Mouse (Mus musculus): ENCODE results near the gene Wdr26. TPM values are rescaled to one million over a fixed set of nuclear protein-coding genes. Genes with fewer than 3 reads are reported as not detected.

The Wdr26 gene
- polyA plus RNA-seq, 1 experiment = 57.4 TPM

DNA sequence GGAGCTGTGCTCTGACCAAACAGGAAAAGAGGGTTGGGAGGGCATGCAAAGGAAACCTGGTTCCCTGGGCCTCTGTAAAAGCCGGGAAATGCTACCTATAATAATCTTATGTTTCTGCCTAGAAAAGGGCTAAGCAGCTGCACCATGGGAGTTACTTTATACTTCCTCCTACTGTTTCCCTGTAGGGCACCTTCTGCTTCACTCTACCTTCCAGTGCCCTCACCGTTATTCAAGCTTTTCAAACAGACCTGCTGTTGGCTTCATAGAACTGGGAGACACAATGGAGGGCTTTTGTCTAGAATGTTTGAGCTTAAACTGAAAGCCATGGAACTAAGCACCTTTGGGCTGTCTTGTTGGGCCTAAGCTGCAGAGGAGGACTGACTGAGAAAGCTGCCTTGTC is 44.0 kb downstream of the Wdr26 start:
- DNase-seq (ENCODE audit: low spot score) = no peak

DNA sequence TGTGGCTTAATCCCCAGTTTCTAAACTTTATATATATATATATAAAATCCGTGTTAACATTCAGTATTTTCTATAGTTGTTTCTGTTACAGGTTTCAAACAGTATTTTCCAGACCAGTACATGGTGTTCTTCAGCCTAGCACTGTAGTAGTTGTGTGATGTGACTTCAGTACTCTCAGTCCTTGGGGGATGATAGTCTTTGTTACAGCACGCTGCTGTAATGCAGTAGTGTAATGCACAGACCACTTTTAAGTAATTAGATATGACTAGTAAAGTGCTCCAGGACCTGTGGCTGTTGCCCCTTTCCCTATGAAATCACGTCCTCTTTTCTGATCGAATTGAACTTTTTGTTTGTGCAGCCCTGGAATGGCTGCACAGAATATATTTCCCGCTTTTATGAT is 60.3 kb downstream of the Wdr26 start:
- no peak for DNase-seq (ENCODE audit: low spot score)

DNA sequence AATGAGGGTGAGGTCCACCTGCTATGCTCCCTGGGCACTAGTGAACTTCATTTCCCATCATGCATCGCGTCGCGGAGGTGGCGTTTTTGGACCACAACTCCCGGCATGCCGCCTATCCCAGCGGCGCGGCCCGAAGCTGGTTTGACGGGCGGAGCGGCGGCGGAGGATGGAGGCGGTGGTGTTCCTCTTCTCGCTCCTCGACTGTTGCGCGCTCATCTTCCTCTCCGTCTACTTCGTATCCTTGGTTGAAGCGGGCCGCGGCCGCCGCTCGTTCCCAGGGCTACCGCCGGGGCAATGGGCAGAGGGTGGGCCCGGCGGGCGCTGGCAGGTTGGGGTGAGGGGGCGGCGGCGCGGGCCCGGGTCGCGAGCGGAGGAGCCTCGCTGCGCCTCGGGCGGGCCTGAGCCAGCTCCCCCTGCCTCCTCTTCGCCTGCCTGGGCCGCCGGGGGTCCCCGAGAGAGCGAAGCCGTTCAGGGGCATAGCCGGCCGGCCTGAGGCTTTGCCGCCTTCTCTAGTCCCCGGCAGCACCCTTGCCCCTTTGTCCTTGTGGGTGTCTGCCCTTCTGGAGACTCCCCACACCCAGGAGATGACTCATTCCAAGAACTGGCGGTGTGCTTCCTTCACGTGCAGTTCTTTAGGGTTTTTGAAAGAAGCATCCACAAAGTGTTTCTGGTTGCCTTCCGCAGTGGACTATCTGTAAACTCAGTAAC is 60.8 kb downstream of the Wdr26 start:
- DNase-seq (ENCODE audit: low spot score) = peak; percentile 74

DNA sequence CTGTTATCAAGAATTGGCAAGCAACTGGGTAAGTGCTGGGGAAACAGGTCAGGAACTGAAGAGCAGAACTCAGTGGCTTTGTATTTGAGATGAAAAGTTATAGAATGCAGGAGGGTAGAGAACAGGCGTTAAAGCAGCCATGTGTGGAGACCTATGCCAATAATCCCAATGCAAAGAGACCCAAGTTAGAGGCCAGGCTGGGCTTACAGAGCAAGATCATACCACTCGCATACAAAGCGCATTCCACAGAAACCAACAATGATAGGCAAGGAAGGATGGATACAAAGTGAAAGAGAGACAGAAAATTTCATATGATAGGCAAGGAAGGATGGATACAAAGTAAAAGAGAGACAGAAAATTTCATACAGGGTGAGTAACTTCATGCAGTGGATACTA is 61.4 kb downstream of the Wdr26 start:
- no peak for DNase-seq (ENCODE audit: low spot score)

DNA sequence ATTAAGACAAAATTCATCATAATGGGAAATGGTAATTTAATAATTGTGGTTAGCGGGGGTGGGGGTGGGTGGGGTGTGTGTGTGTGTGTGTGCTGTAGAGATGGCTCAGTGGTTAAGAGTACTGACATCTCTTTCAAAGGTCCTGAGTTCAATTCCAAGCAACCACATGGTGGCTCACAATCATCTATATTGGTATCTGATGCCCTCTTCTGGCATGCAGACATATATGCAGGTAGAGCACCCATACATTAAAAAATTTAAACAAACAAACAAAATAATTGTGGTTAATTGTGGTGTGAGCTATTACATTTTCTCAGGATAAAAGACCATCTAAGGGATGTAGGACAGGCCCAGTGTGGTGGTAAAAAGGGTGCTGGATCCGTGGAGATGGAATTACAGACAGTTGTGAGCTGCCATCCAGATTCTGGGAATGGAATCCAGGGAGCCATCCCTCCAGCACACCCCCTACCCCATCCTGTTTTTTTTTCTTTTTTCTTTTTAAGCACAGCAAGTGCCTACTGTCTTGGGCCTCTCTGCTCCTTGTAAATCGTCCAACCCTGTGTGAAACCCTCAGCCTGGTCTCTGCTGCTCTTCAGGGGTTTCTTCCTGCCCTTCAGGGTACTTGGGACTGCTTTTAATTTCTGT is 62.3 kb downstream of the Wdr26 start:
- no peak for DNase-seq (ENCODE audit: low spot score)

DNA sequence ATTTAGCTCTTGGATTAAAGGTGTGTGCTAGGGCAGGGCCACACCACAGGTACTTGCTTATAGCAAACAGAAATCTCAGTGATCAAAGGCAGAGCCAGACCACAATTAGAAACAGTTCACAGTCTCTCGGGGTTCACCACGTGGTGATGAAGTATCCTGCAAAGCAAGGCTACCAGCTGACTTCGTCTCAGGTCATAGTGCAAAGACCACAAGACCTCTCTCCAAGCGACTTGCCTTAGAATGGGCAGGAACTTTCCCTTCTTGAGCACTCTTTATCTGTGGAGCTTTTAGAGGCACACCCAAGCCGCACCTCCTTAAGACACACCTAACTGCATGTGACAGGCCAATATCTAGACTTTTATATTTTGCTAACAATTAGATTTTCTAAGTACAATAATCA is 63.3 kb downstream of the Wdr26 start:
- no peak for DNase-seq (ENCODE audit: low spot score)

DNA sequence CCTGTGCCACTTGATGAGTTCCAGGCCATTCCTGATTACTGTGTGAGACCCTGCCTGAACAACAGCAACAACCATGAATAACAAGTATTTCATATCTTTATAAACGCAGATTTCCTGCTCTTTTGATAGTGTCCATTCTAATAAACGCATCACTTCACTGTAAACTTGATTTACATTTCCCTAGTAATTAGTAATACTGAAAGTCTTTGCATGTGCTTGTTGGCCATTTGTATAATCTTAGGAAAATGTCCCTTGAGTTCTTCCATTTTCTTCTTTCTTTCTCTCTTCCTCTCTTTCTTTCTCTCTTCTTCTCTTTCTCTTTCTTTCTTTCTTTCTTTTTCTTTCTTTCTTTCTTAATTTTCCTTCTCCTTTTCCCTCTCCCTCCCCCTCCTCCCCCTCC is 65.6 kb downstream of the Wdr26 start:
- DNase-seq (ENCODE audit: low spot score) = no peak

DNA sequence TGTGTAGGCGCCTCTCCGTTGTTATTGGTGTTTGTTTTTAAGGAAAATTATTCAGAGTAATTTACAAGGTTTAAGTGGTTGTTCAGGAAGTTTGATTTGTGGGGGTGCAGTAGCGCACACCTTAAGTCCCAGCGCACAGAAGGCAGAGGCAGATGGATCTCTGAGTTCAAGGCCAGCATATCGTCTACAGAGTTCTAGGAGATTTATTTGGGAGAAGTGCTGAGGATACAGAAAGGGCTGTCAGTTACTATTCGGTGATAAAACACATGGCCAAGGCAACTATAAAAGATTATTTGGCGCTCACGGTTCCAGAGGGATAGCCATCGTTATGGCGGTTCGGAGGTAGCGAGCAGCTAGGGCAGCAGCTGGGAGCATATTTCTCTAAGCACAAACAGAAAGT is 66.8 kb downstream of the Wdr26 start:
- DNase-seq (ENCODE audit: low spot score) = no peak

DNA sequence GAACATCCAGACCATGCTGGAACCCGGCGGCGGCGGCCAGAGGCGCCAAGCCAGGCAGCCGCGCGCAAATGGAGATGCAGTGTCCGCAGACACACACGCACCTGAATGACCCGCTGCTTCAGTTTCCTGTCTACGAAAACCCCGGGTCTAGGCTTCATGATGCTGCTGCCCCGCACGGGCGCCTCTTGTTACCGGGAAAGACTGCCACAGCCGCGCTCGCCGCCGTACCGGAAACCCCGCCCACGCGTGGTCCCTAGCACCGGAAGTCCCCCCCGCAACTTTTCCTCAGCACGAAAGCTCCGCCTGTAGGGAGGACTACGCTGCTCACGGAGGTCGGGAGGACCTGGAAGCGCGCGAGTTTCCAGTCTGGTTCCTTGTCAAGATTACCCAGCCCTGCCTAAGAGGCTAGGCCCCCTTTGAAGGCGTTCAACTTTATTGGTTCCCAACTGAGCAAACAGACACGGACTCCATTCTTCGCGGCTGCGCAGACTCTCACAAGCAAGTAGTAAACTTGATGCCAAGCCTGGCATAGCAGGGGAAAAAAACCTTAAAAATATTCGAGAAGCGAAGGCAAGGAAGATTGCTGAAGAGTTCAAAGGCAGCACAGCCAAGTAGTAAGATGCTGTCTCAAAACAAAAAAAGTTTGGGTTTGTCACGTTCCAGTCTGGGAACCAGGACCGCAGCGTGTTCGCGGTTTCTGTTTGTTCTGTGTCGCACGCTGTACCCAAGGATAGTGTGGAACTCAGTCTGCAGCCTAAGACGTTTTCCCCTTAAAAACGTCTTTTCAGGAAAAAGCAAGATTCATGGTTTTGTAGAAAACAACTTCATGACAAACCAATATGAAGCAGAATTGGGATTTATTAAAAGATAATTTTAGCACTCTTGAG is 67.6 kb downstream of the Wdr26 start, which contains the start of the genes Nvl and Cnih4:
TSS of gene Nvl (minus strand) at position 255 of the 887 bp plus-strand sequence.
TSS of gene Cnih4 (plus strand) at position 744 of the 887 bp plus-strand sequence.
- peak; percentile 87 for DNase-seq (ENCODE audit: low spot score)

DNA sequence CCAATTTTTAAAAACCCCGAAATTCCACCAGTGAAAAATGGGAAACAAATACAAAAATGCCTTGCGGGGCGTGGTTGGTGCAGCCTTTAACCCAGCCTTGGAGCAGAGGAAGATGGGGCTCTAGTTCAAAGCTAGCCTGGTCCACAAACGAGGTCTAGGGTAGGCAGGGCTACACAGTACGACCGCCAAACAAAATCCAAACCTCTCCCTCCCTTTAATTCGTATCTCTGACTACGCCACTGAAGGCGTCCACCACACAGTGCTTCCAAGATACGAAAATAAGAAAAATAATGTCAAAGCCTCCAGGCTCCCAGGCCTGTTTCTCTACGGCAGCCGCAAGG is 68.2 kb downstream of the Wdr26 start:
- DNase-seq (ENCODE audit: low spot score) = no peak

DNA sequence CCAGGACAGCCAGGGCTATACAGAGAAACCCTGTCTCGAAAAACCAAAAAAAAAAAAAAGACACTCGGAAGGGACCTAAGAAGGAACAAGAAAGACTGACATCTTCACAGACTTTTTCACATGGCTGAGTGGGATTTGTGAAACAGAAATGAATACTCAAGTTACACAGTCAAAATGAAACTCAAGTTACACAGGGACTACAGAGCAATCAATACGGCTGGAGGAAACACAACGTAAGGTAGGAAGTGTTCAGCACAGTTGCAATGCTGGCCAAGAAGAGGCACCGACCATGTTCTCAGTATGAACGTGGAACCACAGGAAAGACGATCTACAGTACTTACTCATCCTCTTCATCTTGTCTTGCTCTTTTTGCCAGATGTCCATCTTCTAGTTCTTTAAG is 73.1 kb downstream of the Wdr26 start:
- DNase-seq (ENCODE audit: low spot score) = no peak

DNA sequence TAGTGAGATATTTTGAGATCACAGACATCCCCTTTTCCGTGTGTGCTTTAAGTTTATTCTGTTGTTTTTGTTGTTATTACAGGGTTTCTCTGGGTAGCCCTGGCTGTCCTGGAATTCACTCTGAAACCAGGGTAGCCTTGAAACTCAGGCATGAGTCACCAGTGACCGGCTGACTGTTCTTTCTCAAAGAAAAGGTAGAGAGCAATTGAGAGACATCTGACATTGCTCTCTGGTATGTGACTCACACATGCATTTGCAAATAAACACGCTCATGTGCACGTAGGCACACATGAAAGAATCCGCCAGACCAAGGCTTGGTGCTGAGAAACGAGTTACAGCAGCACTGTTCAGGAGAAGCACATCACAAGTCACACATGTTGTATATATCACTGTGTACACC is 79.9 kb downstream of the Wdr26 start:
- DNase-seq (ENCODE audit: low spot score) = no peak

DNA sequence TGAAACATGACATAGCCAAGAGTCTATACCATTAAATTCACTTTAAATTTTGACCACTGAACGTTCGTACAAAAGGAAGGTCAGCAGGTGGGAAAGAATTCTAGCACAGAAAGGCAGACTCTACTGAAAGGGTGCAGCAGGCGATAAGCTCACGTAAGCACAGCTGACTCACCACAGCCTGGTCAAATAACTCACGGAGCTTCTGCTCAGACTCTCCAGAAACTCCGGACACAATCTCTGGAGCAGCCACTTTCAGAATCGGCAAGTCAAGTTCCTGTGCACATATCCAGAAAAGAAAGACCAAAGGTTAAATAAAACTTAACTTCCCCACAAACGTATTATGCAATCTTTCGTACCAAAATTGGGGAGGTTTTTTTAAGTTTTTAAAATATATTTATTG is 85.0 kb downstream of the Wdr26 start:
- DNase-seq (ENCODE audit: low spot score) = no peak

DNA sequence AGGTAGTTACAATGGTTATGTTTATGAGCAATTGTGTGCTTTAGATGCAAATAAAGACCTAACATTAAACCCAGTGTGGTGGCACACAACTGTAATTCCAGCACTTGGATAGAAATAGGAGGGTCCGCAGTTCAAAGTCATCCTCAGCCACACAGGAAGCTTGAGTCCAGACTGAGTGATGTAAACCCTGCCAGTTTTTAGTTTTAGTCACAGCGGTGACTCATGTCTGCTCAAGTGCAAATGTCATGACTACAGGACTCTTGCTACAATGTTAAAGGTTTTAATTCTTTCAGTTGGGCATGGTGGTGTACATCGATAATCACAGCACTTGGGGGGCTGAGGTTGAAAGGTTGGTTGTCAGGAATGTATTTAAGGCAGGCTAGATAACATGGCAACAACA is 85.9 kb downstream of the Wdr26 start:
- DNase-seq (ENCODE audit: low spot score) = no peak

DNA sequence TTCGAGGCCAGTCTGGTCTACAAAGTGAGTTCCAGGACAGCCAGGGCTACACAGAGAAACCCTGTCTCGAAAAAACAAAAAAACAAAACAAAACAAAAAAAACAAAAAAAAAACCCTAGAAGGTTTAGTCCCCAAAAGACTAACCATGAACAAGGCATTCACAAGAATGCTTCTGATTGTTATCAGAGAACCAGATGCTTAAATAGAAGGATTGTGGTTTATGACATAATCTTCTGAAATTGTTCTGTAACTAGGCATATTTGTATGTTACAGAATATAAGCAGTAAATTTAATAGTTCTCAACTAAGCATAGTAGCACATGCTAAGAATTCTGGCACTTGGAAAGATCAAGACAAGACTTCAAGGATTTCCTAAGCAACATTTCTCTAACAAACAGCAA is 87.7 kb downstream of the Wdr26 start:
- DNase-seq (ENCODE audit: low spot score) = no peak

Other genes starting within 250 kb of the Wdr26 start
- 159 and 184 TPM in 2 replicates for gene Ephx1, start 191.1 kb downstream of the Wdr26 start, polyA plus RNA-seq (2012; rRNA removed)
- 0.28 and 0.33 TPM in 2 replicates for gene 9130409I23Rik, start 160.8 kb downstream of the Wdr26 start, polyA plus RNA-seq (2012; rRNA removed)
- gene Nvl, start 67.8 kb downstream of the Wdr26 start, polyA plus RNA-seq (2012; rRNA removed) = 20.9 and 28.8 TPM in 2 replicates
- gene Cnih4, start 67.3 kb downstream of the Wdr26 start, polyA plus RNA-seq (2012; rRNA removed) = 27.5 and 29.4 TPM in 2 replicates
- gene Cnih3, start 140.6 kb upstream of the Wdr26 start, polyA plus RNA-seq (2012; rRNA removed) = 0.23 TPM in 1 of 2 replicates, not detected in the other